Mouse (Mus musculus): Measurements from ENCODE around the gene Fam189b. TPM values are rescaled to one million over a fixed set of nuclear protein-coding genes. Genes with fewer than 3 reads are reported as not detected.
"Not testable (repeated sequence)": the region's sequence is repeated elsewhere in the genome, so short reads cannot be mapped to it uniquely, and the experiment has no call there.

Fam189b gene
- total RNA-seq, 4 experiments from 2014 or later: 16.7 to 32.5 (median 23.3) TPM

- DNase-seq: no peak
These were observed 23.8 kb downstream of the Fam189b start for GRCm38 (mm10) chr3:89206695-89207094.

GRCm38 (mm10) chr3:89208075-89208657 lies 25.2 kb downstream of the Fam189b start:
- no peak for DNase-seq

- no peak for DNase-seq
These were observed 25.8 kb downstream of the Fam189b start for GRCm38 (mm10) chr3:89208736-89209135.

GRCm38 (mm10) chr3:89209731-89210130 lies 26.8 kb downstream of the Fam189b start:
- DNase-seq: no peak

GRCm38 (mm10) chr3:89210162-89210561 lies 27.2 kb downstream of the Fam189b start:
- DNase-seq: no peak

GRCm38 (mm10) chr3:89210731-89211130 lies 27.8 kb downstream of the Fam189b start:
- no peak for DNase-seq

GRCm38 (mm10) chr3:89213803-89214530 lies 31.0 kb downstream of the Fam189b start:
- peak; percentile 90 for DNase-seq

GRCm38 (mm10) chr3:89214681-89215411 lies 31.9 kb downstream of the Fam189b start, which contains the start of gene Thbs3:
TSS of gene Thbs3 (plus strand) at chr3:89215180.
- DNase-seq: no peak

GRCm38 (mm10) chr3:89215853-89216252 lies 32.9 kb downstream of the Fam189b start:
- peak; percentile 51 for DNase-seq

GRCm38 (mm10) chr3:89216407-89216806 lies 33.5 kb downstream of the Fam189b start:
- not testable (repeated sequence) for DNase-seq

GRCm38 (mm10) chr3:89218271-89218670 lies 35.3 kb downstream of the Fam189b start:
- DNase-seq: no peak

- DNase-seq: no peak
These were observed 36.6 kb downstream of the Fam189b start for GRCm38 (mm10) chr3:89219546-89219945.

GRCm38 (mm10) chr3:89221167-89221566 lies 38.2 kb downstream of the Fam189b start:
- DNase-seq: no peak

GRCm38 (mm10) chr3:89224796-89225195 lies 41.9 kb downstream of the Fam189b start:
- no peak for DNase-seq

- no peak for DNase-seq
These were observed 42.4 kb downstream of the Fam189b start for GRCm38 (mm10) chr3:89225321-89225815.

- DNase-seq: no peak
These were observed 43.0 kb downstream of the Fam189b start for GRCm38 (mm10) chr3:89225918-89226317.

GRCm38 (mm10) chr3:89226361-89226760 lies 43.4 kb downstream of the Fam189b start:
- no peak for DNase-seq

GRCm38 (mm10) chr3:89226900-89227299 lies 44.0 kb downstream of the Fam189b start, which contains the start of gene Mtx1:
TSS of gene Mtx1 (minus strand) at chr3:89227088.
- no peak for DNase-seq

- peak; percentile 85 for DNase-seq
These were observed 44.6 kb downstream of the Fam189b start for GRCm38 (mm10) chr3:89227307-89228179.

GRCm38 (mm10) chr3:89228180-89228549 lies 45.2 kb downstream of the Fam189b start:
- DNase-seq: peak; percentile 75

- DNase-seq: no peak
These were observed 45.9 kb downstream of the Fam189b start, which contains the start of gene Muc1 for GRCm38 (mm10) chr3:89228836-89229235. TSS of gene Muc1 (plus strand) at chr3:89229057.

- no peak for DNase-seq
These were observed 46.3 kb downstream of the Fam189b start for GRCm38 (mm10) chr3:89229276-89229675.

Data from adrenal gland, adult 8-10 months (tissue).